Mouse (Mus musculus) midbrain, embryonic 13.5 days (tissue): ENCODE measurements around the gene Ubd. TPM values are rescaled to one million over a fixed set of nuclear protein-coding genes. Genes with fewer than 3 reads are reported as not detected.

Experiments
- ATAC-seq: fragments of 200-750 bp; cut with Nextera tagmentation; 2 replicates; pipeline ENCODE4 v1.8.0; 2017; ENCODE audit warnings: mild to moderate bottlenecking, moderate TSS enrichment, moderate library complexity
- H3K27ac ChIP-seq: fragments of 300-500 bp; sonication (generic); 2 replicates; pipeline ENCODE4 v1.5.1; 2015; ENCODE audit warnings: inconsistent platforms, mild to moderate bottlenecking, moderate library complexity
- H3K27me3 ChIP-seq: fragments of 300-500 bp; sonication (generic); 2 replicates; pipeline ENCODE4 v1.6.1; 2015; ENCODE audit warnings: mild to moderate bottlenecking, inconsistent platforms
- H3K36me3 ChIP-seq: fragments of 300-500 bp; sonication (generic); 2 replicates; pipeline ENCODE4 v1.6.1; 2015; ENCODE audit warnings: mild to moderate bottlenecking, inconsistent platforms
- H3K4me1 ChIP-seq: fragments of 300-500 bp; sonication (generic); replicated peaks from 2 replicates; pipeline ENCODE4 v1.6.1; 2015; ENCODE audit warnings: inconsistent platforms
- H3K4me2 ChIP-seq: fragments of 300-500 bp; sonication (generic); replicated peaks from 2 replicates; pipeline ENCODE4 v1.6.1; 2015; ENCODE audit warnings: moderate library complexity, mild to moderate bottlenecking, inconsistent platforms
- H3K4me3 ChIP-seq: fragments of 300-500 bp; sonication (generic); replicated peaks from 2 replicates; pipeline ENCODE4 v1.5.1; 2015; ENCODE audit warnings: mild to moderate bottlenecking, inconsistent platforms
- H3K9ac ChIP-seq: fragments of 300-500 bp; sonication (generic); replicated peaks from 2 replicates; pipeline ENCODE4 v1.6.1; 2015; ENCODE audit warnings: mild to moderate bottlenecking, inconsistent platforms
- H3K9me3 ChIP-seq: fragments of 300-500 bp; sonication (generic); 2 replicates; pipeline ENCODE4 v1.6.1; 2016; ENCODE audit warnings: mild to moderate bottlenecking, inconsistent platforms
- WGBS: fragments of 180-500 bp; shearing (Covaris S2); methylation state at CpG from one replicate; pipeline ENCODE4 v1.1.7; 2015; 5-methylcytosine and 5-hydroxymethylcytosine counted together
- polyA plus RNA-seq: library from polyadenylated mRNA; unstranded; fragments of >200 nt; fragmentation: Nextera tagmentation; extraction: Ambion mirVana; gene quantifications from 2 replicates; pipeline ENCODE4 v1.2.1, GENCODE M21; 2015

Gene Ubd
- polyA plus RNA-seq: not detected in 2 replicates

- no peaks in the 10 kb centered on the region for H3K9me3 ChIP-seq
- ATAC-seq: no peak
- H3K36me3 ChIP-seq: no peaks in the 10 kb centered on the region
- no peak within 1 kb of the TSS for H3K4me3 ChIP-seq
- H3K27ac ChIP-seq: no peak within 1 kb of the TSS
- no peak within 1 kb of the TSS for H3K9ac ChIP-seq
- 0 out of 2 replicates have a peak, but pooled peaks cover 6% of the 10 kb centered on the region for H3K4me1 ChIP-seq
- H3K27me3 ChIP-seq: peaks cover 42% of the 10 kb centered on the region
- H3K4me2 ChIP-seq: no peak within 1 kb of the TSS
- WGBS: 91% methylated on average over 2 of the region's 2 CpGs
Measured at GRCm38 (mm10) chr17:37193656-37194055, at the start of gene Ubd. TSS of gene Ubd (plus strand) at chr17:37193892.

DNA sequence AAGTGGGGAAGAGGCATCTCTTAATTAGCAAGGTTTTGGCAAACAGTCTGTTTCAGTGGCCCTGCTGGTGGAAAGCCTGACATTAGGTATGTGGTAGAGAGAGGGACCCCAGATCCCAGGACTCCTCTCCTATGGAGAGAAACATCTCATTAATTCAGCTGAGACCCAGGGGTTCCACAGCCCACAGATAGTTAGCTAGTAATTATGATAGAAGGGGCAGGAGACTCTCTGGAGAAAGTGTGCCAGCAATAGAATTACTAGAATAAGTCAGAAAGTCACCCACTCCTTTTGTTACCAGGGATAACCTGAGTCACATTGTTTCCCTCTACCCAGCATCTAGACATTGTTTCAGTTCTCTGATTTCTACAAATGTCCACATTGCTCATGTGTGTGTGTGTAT lies 32.3 kb upstream of the Ubd start, which contains the start of gene Olfr93:
TSS of gene Olfr93 (minus strand) at position 101 of the 400 bp plus-strand sequence.
- Histone ChIP-seq H3K4me3 (no peak within 1 kb of the TSS), H3K36me3 (no peaks in the 10 kb centered on the region), H3K27ac (no peak within 1 kb of the TSS), H3K9ac (no peak within 1 kb of the TSS), H3K4me1 (no peaks in the 10 kb centered on the region), H3K27me3 (no peaks in the 10 kb centered on the region), H3K4me2 (no peak within 1 kb of the TSS), H3K9me3 (no peaks in the 10 kb centered on the region)
- ATAC-seq: no peak

- no peaks in the 10 kb centered on the region for H3K9me3 ChIP-seq
- no peaks in the 10 kb centered on the region for H3K4me1 ChIP-seq
- 65% methylated on average over 6 of the region's 6 CpGs for WGBS
- H3K36me3 ChIP-seq: no peaks in the 10 kb centered on the region
- H3K9ac ChIP-seq: no peak overlapping the region
- no peaks in the 10 kb centered on the region for H3K27me3 ChIP-seq
- no peak overlapping the region for H3K27ac ChIP-seq
- no peak overlapping the region for H3K4me3 ChIP-seq
- H3K4me2 ChIP-seq: no peak overlapping the region
- ATAC-seq: no peak
Measured at GRCm38 (mm10) chr17:37185474-37185873, 8.2 kb upstream of the Ubd start.

DNA sequence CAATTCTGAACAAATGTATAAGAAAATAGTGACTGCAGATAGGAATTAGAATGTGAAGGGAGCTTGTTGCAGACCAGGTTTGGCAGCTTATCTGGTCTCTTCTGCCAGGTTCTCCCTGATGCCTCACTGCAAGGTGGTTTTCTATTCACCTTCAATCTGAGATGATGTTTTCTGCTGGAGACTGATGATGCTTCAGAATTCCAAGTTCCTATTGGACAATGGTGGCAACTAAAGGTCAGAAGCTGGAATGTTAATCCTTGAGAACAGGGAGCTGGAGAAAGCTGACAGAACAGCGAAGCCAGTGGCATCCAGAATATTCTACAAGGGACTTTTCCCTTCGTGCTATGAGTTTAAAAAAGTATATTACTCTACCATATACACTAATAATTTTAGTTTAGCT lies 3.0 kb upstream of the Ubd start:
- Histone ChIP-seq H3K4me1 (no peaks in the 10 kb centered on the region), H3K4me3 (no peak overlapping the region), H3K4me2 (no peak overlapping the region), H3K9me3 (no peaks in the 10 kb centered on the region), H3K27ac (no peak overlapping the region), H3K9ac (no peak overlapping the region), H3K36me3 (no peaks in the 10 kb centered on the region), H3K27me3 (peaks cover 16% of the 10 kb centered on the region; the same call in 1 of the 2 replicates)
- ATAC-seq: no peak
- 28% methylated on average over 2 of the region's 2 CpGs for WGBS

- no peaks in the 10 kb centered on the region for H3K9me3 ChIP-seq
- ATAC-seq: no peak
- peaks cover 35% of the 10 kb centered on the region for H3K27me3 ChIP-seq
- no peak overlapping the region for H3K4me2 ChIP-seq
- H3K4me3 ChIP-seq: no peak overlapping the region
- 0 out of 2 replicates have a peak, but pooled peaks cover 6% of the 10 kb centered on the region for H3K4me1 ChIP-seq
- H3K36me3 ChIP-seq: no peaks in the 10 kb centered on the region
- no peak overlapping the region for H3K9ac ChIP-seq
- no peak overlapping the region for H3K27ac ChIP-seq
Measured at GRCm38 (mm10) chr17:37193032-37193431, 660 bp upstream of the Ubd start.

DNA sequence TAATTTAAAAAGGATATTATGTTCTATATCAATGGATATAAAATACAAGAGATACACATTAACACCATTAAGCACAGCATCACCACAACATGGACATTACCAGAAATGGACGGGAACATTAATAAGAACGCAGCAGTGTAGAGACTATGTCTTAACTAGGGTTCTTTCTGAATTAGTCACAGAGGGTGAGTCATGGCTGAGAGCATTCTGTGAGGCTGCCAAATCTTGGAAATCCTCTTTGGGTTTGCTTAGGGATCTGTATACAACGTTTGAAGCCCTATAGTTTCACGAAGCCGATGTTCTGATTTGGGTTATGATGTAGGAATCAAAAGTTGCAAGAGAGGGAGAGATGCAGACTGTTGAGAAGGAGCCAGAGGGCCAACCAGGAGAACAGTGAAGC lies 1.1 kb downstream of the Ubd start:
- H3K36me3 ChIP-seq: no peaks in the 10 kb centered on the region
- H3K4me2 ChIP-seq: no peak overlapping the region
- H3K9me3 ChIP-seq: no peaks in the 10 kb centered on the region
- ATAC-seq: no peak
- WGBS: 93% methylated on average over 5 of the region's 5 CpGs
- H3K4me1 ChIP-seq: 0 out of 2 replicates have a peak, but pooled peaks cover 6% of the 10 kb centered on the region
- H3K27ac ChIP-seq: no peak overlapping the region
- peaks cover 48% of the 10 kb centered on the region for H3K27me3 ChIP-seq
- no peak overlapping the region for H3K4me3 ChIP-seq
- H3K9ac ChIP-seq: no peak overlapping the region

DNA sequence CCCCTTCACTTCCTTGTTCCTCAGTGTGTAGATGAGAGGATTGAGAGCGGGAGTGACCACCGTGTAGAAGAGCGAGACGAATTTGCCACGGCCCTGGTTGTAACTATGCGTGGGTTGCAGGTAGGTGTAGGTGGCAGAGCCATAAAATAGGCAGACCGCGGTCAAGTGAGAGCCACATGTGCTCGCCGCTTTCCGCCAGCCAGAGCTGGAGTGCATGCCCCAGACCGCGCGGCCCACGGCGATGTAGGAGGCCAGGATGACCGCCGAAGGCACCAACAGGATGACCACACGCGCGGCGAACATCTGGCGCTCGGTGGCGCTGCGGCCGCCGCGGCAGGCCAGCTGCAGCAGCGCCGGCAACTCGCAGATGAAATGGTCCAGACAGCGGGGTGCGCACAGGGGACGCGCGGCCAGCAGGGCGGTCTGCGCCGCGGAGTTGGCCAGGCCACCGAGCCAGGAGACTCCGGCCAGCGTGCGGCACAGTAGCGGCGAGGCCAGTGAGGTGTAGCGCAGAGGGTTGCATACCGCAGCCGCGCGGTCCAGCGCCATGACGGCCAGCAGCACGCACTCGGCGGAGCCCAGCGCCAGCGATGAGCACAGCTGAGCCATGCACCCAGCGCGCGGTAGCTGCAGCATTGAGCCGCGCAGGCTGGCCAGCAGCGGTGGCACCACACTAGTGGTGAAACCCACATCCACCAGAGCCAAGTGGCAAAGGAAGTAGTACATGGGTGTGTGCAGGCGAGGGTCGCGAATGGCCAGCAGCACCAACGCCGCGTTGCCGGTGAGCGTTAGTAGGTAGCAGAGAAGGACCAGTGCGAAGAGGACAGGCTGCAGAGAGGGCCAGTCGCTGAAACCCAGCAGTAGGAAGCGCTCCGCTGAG lies 3.4 kb downstream of the Ubd start:
- peak overlapping the region; percentile 69 for H3K27ac ChIP-seq

GRCm38 (mm10) chr17:37200894-37201293 lies 7.2 kb downstream of the Ubd start, which contains the start of gene Olfr94:
TSS of gene Olfr94 (minus strand) at chr17:37200994.
- Histone ChIP-seq H3K9ac (no peak within 1 kb of the TSS), H3K27ac (no peak within 1 kb of the TSS), H3K27me3 (peaks cover 32% of the 10 kb centered on the region), H3K4me1 (0 out of 2 replicates have a peak, but pooled peaks cover 6% of the 10 kb centered on the region), H3K4me3 (no peak within 1 kb of the TSS), H3K4me2 (no peak within 1 kb of the TSS), H3K36me3 (no peaks in the 10 kb centered on the region), H3K9me3 (no peaks in the 10 kb centered on the region)
- ATAC-seq: no peak
- WGBS: 87% methylated on average over 2 of the region's 2 CpGs

More for the DNA sequence above, 3.4 kb downstream of the Ubd start:
- Histone ChIP-seq H3K27me3 (peaks cover 48% of the 10 kb centered on the region), H3K4me3 (peak overlapping the region; percentile 66), H3K4me2 (peak overlapping the region; percentile 91), H3K36me3 (no peaks in the 10 kb centered on the region), H3K9me3 (no peaks in the 10 kb centered on the region), H3K9ac (peak overlapping the region; percentile 75), H3K4me1 (0 out of 2 replicates have a peak, but pooled peaks cover 6% of the 10 kb centered on the region)
- WGBS: under 1% methylated on average over 76 of the region's 77 CpGs
- ATAC-seq: peak; percentile 96

DNA sequence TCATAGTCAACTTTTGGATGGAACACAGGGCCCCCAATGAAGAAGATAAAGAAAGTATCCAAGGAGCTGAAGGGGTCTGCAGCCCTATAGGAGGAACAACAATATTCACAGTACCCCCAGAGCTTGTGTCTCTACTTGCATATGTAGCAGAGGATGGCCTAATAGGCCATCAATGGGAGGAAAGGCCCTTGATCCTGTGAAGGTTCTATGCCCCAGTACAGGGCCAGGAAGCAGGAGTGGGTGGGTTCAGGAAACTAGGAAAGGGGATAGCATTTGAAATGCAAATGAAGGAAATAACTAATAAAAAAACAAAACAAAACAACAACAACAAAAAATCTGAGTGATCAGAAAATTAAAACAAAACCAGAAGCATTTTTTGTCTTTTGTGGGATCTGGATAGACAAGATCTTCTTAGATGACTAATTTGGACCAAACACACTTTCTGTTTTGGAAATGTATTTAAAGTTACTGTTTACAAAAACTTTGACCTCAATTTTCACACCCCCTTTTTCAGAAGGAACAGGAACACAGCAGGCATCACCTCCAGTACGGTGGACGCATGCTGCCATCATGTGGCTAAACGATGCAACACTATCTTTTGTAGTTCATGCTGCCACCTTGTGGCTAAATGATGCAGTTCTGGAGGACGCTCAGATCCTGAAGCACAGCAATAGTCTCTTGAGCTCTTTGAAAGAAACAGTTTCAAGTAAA lies 9.7 kb downstream of the Ubd start:
- H3K9ac ChIP-seq: no peak overlapping the region
- 2% methylated on average over 4 of the region's 4 CpGs for WGBS
- no peak overlapping the region for H3K27ac ChIP-seq
- ATAC-seq: peak; percentile 91
- H3K36me3 ChIP-seq: no peaks in the 10 kb centered on the region
- H3K4me1 ChIP-seq: no peaks in the 10 kb centered on the region
- H3K4me3 ChIP-seq: no peak overlapping the region
- H3K4me2 ChIP-seq: no peak overlapping the region
- no peaks in the 10 kb centered on the region for H3K9me3 ChIP-seq
- peaks cover 9% of the 10 kb centered on the region for H3K27me3 ChIP-seq

GRCm38 (mm10) chr17:37203917-37204236 lies 10.2 kb downstream of the Ubd start:
- H3K4me2 ChIP-seq: no peak overlapping the region
- no peaks in the 10 kb centered on the region for H3K9me3 ChIP-seq
- no peaks in the 10 kb centered on the region for H3K4me1 ChIP-seq
- H3K36me3 ChIP-seq: no peaks in the 10 kb centered on the region
- H3K27ac ChIP-seq: no peak overlapping the region
- no peak overlapping the region for H3K4me3 ChIP-seq
- H3K27me3 ChIP-seq: peaks cover 4% of the 10 kb centered on the region
- ATAC-seq: peak; percentile 68
- 31% methylated on average over 3 of the region's 3 CpGs for WGBS
- no peak overlapping the region for H3K9ac ChIP-seq

DNA sequence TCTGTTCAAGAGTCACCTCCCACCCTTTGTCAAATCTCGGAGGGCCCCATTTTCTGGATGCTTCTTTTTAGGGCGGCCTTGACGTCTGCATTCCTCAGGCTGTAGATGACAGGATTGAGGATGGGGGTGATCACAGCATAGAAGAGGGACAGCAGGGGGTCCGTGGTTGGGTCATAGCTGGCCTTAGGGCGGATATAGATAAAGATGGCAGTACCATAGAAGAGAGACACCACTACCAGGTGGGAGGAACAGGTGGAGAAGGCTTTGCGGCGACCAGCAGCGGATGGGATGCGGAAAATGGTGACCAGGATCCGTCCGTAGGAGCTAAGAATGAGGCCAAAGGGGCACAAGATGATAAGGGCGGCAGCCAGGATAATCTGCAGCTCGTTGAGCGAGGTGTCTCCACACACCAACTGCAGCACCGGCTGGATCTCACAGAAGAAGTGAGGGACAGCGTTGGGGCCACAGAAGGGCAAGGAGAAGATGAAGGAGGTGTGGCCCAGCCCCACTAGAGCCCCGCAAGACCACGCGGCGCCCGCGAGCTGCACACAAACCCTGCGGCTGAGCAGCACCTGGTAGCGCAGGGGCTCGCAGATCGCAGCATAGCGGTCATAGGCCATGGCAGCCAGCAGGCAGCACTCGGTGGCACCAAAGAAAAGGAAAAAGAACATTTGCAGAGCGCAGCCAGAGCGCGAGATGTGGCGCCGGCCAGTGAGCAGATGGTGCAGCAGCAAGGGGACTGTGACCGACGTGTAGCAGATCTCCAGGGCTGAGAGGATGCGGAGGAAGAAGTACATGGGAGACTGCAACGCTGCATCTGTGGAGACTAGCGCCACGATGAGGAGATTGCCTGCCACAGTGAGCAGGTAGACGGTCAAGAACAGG lies 17.4 kb downstream of the Ubd start:
- H3K36me3 ChIP-seq: no peaks in the 10 kb centered on the region
- peak; percentile 84 for ATAC-seq
- no peaks in the 10 kb centered on the region for H3K9me3 ChIP-seq
- WGBS: 21% methylated on average over 40 of the region's 40 CpGs
- H3K27ac ChIP-seq: no peak overlapping the region
- H3K27me3 ChIP-seq: peaks cover 14% of the 10 kb centered on the region; the same call in 1 of the 2 replicates
- peak overlapping the region; percentile 44 for H3K4me3 ChIP-seq
- H3K4me1 ChIP-seq: 0 out of 2 replicates have a peak, but pooled peaks cover 3% of the 10 kb centered on the region
- H3K9ac ChIP-seq: peak overlapping the region; percentile 64
- H3K4me2 ChIP-seq: peak overlapping the region; percentile 67
